Mouse (Mus musculus) MN1 (cell line): ENCODE measurements around the gene Ntn1.

Source experiments
- DNase-seq: peaks from one replicate; pipeline ENCODE4 v3.0.0-alpha.2; 2016; ENCODE audit warnings: low spot score

Gene Ntn1

DNA sequence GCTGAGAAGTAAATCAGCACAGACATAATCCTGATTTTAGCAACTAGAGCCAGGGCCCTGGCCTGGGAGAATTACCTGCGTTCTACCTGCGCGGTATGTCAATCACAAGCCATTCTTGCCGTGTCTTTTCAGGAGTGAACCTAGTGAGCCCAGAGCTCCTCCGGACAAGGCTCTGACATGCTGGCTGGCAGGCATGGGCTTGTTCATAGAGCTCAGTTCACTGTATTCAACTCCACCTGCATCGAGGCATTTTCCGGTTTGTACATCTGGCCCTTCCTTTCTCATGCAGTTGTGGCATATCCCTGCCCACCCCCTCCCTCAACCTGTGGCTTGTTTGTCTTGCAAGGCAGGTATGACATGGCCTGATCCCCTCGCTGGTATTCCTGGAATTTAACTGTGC is 5.0 kb upstream of the Ntn1 start:
- no peak for DNase-seq

DNA sequence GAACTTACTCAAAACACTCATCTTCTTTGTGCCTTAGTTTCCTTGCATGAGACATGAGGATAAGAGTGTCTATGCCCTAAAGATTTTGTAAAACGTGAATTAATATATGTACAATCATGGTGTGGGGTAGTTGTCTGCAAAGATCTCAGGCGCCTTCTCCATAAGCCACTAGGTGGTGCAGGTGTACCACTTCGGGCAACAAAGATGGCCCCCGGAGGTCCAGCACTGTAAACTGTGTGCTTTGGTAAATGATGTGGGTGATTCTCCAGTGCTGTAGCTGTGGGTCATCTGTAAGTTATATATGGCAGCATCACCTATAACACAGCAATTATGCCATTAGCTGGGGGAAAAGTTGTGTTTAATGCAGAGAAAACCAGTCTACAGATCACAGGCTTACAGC is 3.6 kb upstream of the Ntn1 start:
- DNase-seq: no peak

DNA sequence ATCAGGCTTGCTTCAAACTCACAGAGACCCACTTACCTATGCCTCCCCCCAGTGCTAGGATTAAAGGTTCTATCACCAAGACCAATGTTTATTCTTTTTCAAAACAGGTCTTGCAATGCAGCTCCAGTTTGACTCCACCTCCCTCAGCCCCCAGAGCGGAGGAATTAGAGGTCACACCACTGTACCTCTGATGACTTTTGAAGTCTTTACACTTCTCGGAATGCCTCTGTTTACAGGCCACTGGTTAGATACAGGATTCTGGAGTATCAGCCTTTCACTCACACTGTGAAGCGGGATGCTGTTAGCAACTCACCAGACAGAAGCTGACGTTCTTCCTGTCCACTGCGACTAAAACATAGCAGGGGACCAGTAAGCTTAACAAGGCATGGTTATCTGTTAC is 805 bp upstream of the Ntn1 start:
- DNase-seq: no peak

DNA sequence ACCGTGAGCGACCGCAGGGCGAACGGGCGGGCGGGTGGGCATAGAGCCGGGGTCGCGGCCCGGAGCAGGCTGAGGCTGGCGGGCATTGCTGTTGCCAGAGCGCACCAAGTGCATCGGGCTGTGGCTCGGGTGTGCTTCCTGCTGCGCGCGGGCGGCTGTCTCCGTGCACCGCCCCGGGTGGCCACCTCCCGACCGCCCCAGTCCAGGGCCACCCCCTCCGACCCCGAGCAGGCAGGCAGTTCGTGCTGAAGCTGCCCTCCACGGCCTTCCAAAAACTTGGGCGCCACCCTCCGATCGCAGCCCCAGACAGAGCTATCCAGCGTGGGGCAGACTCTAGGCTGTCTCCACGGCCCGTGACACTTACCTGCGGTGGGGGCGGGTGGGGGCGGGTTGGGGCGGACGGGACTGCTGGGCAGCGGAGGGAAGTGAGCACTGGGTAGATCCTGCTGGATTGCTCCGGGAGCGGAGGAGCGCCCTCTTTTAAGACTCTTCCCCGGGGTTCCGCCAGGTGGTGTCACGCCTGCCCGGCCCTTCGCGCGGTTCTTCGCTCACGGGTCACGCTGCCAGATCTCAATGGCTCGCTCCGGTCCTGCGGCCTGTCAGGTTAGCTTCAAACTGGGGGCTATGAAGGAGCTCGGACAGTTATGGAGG is 477 bp downstream of the Ntn1 start:
- no peak for DNase-seq

DNA sequence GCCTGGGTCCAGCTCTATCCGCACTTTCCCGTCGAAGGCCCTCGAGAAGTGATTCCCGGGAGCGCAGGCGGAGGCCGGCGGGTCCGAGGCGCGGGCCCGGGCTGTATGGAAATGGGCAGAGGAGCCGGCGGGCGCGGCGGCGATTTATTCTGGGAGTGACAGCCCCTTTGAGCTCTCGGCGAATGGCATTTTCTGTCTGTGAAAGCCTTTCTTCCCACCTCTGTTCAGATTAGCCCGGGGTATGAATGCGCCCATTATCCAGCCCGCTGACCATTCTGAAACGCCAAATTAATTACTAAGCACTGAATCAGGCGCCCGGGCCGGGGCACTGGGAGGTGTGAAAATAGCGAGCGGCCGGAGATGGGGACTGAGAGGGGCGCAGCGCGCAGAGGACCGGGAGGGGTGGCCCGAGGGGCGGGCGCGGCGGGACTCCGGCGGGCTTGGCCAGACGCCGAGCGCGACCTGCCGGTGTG is 1.0 kb downstream of the Ntn1 start:
- no peak for DNase-seq

DNA sequence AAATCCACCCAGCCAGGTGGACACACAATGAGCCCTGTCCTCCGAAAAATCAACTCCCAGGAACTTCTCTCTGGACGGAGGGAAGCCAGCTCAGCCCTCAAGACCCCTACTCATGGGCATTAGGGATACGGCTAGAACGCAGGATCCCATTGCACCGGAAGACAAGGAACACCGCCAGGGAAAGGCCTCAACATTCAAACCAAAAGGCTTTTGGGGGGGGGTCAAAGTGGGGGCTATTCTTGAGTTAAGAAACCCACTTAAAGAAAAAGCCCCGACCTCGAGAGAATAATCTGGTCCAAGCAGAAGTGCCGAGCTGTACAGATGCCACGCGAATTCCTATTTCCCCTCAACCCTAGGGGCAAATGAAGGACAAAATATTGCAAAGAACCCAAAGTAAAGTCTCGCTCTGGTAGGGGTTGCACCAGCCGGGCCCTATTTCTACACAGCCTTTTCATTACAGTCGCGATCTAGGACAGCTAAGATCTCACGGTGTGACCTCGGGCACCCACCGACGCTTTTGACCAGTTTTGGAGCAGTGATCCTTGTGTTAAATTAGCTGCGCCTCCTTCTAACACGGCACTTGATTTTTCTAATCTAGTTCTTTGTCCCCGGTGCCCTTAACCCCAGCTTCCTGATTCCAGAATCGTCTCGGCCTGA is 1.6 kb downstream of the Ntn1 start:
- no peak for DNase-seq

DNA sequence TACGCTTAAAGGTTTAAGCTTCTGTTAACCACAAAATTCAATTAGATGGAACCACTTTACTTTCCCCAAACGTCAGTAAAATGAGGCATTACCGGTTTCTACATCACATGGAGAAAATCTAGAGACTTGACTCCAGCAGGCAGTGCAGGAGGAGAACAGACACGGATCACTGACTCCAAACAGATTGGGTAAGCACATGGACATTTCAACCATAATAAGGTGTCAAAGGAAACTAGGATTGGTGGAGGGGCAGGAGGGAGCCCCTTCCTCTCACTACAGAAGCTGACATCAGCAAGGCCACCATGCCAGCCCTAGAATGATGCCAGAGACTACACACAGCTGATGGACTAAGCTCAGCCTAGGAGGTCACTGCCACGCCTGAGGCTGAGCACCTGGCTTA is 5.1 kb downstream of the Ntn1 start:
- DNase-seq: no peak

DNA sequence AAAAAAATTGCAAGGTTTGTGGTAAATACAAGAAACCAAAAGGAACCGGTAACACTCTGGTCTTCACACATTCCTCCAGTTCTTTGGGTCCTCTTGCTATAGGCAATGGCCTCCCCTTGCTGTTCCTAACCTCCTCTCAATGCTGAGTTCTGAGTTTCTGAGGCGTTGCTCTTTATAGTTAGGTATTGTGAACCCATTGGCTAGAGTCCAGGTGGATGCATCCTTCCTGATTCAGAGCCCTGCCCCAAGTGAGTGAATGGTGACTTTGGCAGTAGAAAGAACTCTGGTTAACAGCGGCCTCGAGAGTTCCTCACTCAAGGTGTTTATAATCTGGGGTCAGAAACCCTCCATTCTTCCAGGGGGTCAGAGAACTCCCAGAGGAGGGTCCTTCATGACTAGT is 5.9 kb downstream of the Ntn1 start:
- DNase-seq: no peak

DNA sequence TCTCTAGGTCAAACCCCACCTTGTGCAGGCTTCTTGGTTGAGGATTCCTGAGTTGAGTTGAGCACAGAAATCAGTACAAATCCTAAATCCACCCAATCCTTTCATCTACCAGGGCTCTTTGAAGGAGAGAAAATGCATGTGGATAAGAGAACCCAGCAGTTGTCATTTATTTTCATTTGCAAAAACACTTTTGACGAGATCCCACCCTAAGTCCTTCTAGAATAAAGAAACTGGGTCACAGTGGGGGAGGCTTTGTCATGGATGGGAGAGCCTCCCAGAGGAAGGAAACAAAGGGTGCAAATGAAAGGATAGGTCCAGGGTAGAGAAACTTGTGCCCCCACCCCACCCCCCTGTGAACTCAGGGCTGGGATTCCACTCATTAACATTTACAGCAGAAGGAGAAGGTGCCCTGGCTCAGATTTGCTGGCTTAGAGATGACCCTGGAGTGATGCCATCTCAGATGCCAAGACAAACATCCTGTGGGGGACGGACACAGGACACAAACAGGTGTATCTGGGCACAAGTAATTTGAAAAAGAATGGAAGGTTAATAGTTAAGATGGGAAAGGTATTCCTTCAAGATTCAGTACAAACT is 6.6 kb downstream of the Ntn1 start:
- no peak for DNase-seq

DNA sequence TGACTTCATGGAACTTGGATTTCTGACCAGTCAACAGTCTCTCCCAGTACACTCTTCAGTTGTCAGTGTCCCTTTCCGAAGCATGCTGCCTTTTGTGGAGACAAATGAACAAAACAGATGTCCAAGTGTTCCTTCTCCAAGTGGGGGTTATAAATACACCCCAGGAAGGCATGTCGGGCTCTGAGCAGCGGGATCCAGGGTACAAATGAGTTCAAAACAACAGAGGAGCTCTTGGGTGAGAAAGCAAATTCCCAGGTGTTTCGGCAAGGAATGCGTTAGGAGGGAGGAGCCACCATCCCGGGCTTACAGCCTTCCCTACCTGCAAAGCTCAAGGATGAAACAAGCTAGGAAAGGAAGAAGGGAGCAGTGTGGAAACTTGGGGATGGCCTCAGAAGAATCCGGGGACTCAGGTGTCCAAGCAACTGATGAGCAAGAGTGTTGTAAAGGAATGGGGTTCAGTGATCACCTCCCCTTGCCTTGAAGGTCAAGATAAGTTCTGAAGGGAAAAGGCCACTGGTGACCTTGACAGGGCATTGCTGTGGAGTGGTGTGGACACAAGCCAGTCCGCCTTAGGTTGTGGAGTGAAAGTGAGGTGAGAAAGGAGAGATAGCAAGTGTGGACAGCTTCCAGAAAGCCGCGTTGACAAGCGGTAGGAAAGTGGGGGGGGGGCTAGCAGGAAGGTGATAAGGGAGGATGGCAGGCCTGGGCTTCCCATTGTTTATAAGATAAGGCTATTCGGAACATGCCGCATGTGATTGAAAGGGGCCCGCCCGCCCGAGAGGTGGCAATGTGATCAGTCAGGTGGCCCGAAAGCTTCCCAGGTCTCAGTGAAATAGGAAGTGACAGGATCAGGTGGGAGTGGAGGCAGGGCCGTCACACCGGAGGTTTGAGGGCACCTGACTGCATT is 10.0 kb downstream of the Ntn1 start:
- DNase-seq: no peak

DNA sequence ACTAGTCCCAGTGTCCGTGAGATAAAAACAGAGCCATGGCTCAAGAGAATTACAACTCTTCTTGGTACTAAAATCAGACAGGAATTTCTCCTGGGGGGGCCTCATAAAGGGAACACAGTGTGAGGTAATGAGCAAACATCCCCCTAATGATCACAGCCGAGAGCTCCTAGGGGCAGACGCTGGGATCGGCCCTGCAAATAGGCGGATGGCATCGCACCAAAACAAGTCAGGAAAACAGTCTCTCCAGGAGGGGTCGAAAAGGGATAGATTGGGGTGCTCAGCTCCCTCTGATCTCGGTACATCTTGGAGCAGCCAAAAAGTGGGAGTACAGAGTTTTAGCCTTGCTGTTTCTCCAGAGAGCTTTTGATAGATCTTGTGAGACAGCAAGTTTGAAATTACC is 11.0 kb downstream of the Ntn1 start:
- DNase-seq: no peak

DNA sequence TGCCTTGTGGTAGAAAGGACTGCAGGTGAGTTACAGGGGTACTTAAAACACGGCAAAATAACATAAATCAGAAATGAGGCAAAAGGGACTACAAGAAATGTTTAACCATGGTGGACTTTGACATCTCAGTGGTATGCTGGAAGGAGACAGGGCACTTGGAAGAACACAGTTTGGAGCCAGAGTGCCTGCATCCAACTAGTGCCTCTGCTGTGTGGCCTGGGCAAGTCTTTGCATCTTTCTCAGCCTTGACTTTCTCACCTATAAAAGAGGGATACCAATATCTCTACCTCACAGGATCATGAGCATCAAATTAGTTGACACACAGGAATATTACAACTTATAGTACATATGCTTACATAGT is 12.0 kb downstream of the Ntn1 start:
- DNase-seq: no peak

DNA sequence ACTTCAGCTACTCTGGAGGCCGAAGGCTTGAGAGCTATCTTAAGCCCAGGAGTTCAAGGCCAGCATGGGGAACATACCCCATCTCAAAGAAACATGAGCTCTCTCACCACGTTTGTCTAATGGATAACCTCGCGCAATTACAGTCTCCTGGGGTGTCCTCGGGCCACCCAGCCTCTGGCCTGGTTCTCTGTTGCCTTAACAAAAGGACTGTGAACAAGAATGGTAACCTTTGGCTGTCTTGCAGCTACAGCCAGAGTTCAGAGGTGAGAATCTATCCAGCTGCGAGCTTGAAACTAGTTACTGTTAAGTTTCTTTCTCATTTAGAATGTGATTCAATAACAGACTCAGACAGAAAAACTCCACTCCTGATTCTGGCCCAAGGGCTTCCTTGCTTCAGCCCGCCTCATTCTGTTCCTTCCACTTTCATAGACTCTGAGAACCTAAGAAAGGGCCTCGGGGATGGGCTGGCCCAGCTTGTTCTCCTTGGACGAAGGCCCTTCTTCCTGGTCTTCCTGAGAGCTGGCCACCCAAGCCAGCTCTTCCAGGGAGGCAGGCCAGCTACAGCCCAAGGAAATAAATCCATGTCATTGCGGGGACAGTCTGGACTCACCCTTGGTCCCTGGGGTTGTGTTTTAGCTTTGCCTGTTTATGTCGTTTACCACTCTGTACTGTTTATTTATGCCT is 12.5 kb downstream of the Ntn1 start:
- no peak for DNase-seq

DNA sequence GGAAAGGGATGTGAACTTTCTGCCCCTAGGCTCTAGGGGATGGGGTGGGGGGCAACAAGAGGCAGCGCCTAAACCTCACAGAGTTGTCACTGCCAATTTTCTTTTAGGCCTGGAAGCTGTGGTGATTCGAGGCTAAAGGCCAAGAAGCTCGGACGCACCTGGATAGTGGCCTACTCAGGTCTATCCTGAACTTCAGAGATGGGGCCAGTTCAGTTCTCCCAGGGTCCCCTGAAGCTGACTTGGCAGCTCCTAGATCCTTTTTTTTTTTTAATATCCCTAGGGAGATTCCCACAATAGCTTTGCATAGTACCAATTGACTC is 13.2 kb downstream of the Ntn1 start:
- DNase-seq: no peak

DNA sequence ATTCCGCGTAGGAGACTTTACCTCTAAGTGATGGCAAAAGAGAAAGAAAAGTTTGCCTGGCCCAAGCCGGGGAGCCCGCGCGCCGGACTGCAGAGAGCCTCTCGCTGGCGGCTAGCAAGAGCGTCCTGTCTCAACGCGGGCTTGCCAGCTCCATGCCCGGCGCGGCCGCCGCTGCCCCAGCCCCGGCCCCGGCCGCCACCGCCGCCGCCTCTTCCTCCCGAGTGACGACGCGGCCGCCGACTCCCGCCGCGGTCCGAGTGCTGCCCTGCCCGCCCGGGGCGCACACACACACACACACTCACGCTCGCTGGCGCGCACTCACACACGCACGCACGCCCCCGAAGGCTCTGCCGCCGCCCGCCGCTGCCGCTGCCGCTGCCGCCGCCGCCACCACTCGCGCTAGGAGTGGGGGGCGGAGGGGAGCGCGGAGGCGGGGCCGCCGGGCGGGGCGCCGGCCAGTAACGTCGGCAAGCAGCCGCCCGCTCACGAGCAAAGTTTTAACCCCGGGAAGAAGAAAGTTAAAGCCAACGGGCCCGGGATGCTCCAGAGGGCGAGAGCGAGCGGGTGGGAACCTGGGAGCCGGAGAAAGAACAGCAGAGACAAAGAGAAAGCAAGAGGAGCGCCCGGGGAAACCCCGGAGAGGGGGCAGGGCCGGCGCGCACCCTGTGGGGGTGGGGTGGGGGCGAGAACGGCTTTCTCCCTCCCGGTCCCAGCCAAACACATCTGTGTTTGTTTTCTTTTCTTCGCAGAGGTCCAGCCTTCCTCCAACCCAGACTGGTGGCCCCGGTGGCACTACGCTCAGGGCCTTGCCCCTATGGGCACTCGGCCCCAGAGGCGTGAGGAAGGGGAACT is 13.8 kb downstream of the Ntn1 start:
- no peak for DNase-seq

DNA sequence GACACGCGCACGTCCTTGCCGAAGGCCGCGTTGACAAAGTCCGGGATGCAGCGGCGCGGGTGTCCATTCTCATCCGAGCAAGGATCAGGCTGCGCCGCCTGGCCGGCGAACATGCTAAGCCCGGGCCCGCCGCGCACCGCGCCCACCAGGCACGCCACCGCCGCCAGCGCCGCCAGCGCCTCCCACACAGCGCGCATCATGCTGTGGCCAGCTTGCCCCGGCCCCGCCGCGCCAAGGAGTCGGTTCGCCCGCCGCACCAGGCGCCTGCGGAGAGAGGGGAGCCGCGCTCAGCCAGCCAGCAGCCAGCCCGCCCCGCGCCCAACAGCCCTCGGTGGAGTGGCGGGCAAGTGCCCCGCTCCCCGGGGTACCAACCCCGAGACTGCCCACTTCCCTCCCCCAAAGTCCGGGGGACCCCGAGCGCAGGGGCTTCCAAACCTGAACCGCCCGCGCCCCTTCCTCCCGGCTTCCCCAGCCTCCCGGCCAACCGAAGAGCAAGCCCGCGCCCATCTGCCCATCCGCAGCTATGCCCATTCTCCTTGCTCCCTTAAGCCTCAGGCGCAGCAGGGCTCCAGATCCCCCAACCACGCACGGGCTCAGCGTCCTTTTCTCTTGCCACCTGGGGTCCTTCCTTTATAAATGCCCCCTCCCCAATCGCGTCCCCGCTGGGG is 14.6 kb downstream of the Ntn1 start:
- no peak for DNase-seq

DNA sequence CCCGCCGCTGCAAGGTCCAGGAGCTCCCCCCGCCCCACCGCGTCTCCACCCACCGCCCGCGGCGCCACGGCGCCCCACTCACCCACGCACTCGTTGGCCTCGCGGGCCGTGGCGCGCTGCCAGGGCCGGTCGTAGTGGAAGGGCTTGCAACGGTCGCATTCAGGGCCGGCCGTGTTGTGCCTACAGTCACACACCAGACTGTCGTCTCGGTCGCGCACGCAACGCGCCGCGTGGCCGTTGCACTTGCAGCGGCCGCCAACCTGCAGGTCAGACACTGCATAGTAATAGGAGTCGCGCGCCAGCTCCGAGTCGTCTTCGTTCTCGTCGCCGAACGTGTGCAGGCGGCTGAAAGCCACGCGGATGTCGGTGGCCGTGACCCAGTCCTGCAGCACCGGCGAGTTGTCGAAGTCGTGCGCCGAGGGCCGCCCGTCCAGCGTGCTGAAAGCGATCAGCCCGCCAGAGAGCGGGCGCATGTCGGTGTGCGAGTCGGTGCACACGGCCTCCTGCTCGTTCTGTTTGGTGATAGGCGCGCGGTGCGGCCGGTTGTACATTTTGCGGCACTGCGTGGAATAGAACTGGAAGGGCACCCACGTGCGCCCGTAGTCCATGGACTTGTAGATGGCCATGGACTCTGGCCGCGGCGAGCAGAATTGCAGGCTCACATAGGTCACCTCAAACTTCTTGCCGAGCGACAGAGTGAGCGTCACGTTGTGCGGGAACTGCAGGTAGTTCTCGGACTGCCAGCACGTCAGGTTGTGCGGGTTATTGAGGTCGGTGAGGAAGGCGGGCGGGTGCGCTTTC is 15.4 kb downstream of the Ntn1 start:
- no peak for DNase-seq

DNA sequence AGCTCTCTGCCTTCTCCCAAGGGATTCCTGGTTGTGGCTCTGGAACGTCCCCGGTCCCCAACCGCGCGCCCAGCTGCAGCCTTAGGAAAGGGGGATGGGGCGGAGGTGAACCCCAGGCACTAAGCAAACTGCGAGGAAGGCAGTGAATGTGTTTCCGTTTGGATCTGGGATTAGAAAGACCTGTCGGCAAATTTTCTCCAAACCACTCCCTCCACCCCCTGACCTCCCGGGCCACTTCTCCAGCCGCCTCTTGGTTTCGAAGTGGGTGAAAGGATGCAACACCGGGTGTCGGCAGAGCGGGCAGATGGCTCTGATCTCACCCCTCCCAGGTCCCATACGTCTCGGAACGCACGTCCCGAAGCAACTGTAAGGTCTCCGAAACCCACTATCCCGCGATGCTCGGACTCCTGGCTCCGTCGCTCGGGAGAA is 16.0 kb downstream of the Ntn1 start:
- DNase-seq: no peak

DNA sequence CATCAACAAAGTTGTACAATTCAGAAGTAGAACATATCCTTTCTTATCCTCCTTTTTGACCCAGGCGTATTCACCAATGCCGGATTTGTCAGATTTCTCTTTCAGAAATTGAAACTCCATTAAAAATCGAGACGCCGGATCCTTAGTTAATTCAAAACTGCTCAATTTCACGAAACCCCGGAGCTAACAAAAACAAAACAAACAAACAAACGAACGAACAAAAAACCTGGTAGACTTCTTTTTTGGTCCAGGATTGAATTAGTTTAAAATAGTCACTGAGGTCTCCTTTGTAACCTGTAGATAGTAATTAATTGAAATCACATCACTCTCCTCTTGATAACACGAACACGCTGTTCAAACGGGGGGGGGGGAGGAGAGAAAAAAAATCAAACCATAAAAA is 16.5 kb downstream of the Ntn1 start:
- DNase-seq: no peak

DNA sequence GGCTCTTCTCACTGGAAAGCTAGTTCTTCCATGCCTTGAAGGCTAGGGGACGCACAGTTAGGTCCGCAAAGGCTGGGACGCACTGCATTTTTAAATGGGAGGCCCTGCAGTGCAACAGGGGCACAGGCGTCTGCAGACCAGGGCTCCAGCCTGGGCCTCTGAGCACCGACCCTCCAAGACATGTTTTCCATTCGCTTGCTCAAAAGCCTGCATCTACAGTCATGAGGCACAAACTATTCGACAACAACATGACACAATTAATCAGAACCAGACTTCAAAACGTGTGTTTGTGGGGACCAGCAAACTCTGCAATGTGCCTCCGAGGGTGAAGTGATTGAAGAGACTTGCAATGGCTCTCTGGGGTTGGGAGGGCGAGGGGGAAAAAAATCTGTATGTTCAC is 17.1 kb downstream of the Ntn1 start:
- no peak for DNase-seq
